Mouse (Mus musculus): ENCODE results near the gene S100a13. TPM values are rescaled to one million over a fixed set of nuclear protein-coding genes. Genes with fewer than 3 reads are reported as not detected.

The S100a13 gene
- polyA plus RNA-seq, 1 experiment from 2014 or later, result 12.1 TPM

DNA sequence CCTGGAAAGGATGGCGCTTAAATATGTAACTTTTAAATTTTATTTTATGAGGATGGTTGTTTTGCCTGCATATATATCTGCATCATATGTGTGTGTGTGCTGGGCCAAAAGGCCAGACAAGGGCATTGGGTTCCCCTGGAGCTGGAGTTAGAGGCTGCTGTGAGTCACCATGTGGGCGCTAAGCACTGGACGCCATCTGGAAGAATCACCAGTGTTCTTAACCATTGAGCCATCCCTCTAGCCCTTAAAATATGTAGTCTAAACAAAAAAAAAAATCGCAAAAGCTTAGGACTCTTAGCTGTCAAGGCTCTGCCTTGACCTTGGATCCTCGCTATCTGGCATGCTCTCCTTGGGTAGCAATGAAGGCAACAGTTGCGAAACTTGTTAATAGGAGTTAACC lies 25.7 kb upstream of the S100a13 start:
- no peaks in the 10 kb centered on the region for H3K9me3 ChIP-seq
- no peak overlapping the region for H3K4me3 ChIP-seq
- peaks cover 56% of the 10 kb centered on the region for H3K36me3 ChIP-seq
- no peak overlapping the region for H3K4me2 ChIP-seq (replicated peaks)
- WGBS, result 92% methylated on average over 6 of the region's 6 CpGs
- H3K4me1 ChIP-seq, result peaks cover 4% of the 10 kb centered on the region
- ATAC-seq (ENCODE audit: low FRiP score, low read depth), result no peak
- no peaks in the 10 kb centered on the region for H3K27me3 ChIP-seq
- no peak overlapping the region for H3K9ac ChIP-seq (replicated peaks)
- H3K27ac ChIP-seq (replicated peaks), result no peak overlapping the region

DNA sequence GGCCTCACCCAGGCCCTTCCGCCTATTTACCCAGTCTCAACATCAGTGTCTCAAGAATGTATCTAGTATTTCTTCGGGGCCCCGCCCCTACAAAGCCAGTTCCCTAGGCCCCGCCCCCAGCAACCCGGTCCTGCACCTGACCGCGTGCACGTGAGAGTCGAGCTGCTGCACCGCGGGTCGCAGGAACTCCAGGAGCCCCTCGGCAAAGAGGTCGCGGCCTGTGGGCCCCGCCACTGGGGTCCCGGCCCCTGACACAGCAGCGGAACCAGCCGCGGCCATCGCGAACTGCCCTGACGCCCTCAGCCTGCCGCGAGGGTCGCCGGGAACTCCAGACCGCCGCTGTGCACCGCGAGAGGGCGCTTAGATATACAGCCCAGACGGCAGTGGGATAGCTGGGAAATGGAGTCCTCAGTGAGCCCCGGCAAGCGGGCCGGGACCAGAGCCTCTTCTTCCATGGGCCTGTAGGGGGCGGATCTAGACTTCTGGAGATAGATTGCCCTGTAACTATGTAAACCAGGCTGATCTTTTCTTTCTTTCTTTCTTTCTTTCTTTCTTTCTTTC lies 23.5 kb upstream of the S100a13 start, which contains the start of gene Snapin:
Gene Snapin, minus strand, starts transcription at position 338 of the 561 bp plus-strand sequence.
- peak; percentile 98 for ATAC-seq (ENCODE audit: low FRiP score, low read depth)
- H3K27me3 ChIP-seq, result no peaks in the 10 kb centered on the region
- peak within 1 kb of the TSS; percentile 77 for H3K9ac ChIP-seq (replicated peaks)
- WGBS, result under 1% methylated on average over 37 of the region's 37 CpGs
- peak within 1 kb of the TSS; percentile 59 for H3K4me2 ChIP-seq (replicated peaks)
- peaks cover 4% of the 10 kb centered on the region for H3K4me1 ChIP-seq
- peak within 1 kb of the TSS; percentile 67 for H3K27ac ChIP-seq (replicated peaks)
- peak within 1 kb of the TSS; percentile 83 for H3K4me3 ChIP-seq
- H3K36me3 ChIP-seq, result peaks cover 44% of the 10 kb centered on the region
- H3K9me3 ChIP-seq, result no peaks in the 10 kb centered on the region

DNA sequence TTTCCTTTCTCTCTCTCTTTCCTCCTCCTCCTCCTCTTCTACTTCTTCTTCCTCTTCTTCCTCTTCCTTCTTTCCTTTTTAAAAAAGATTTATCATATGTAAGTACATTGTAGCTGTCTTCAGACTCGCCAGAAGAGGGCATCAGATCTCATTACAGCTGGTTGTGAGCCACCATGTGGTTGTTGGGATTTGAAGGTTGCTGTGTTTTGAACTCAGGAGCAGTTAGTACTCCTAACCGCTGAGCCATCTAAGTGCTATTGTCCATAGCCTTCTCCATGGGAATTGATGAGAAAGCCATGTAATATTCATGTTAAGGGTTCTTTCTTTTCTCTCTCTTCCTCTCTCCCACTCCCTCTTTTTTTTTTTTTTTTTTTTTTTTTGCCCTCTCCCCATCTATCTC lies 22.9 kb upstream of the S100a13 start:
- Histone ChIP-seq H3K4me2 (replicated peaks) (no peak overlapping the region), H3K4me1 (peaks cover 4% of the 10 kb centered on the region), H3K27ac (replicated peaks) (no peak overlapping the region), H3K9me3 (no peaks in the 10 kb centered on the region), H3K27me3 (no peaks in the 10 kb centered on the region), H3K36me3 (peaks cover 44% of the 10 kb centered on the region), H3K9ac (replicated peaks) (no peak overlapping the region), H3K4me3 (no peak overlapping the region)
- WGBS, result 31% methylated on average over 2 of the region's 2 CpGs
- ATAC-seq (ENCODE audit: low FRiP score, low read depth), result no peak; the same call in 1 of the 2 replicates

DNA sequence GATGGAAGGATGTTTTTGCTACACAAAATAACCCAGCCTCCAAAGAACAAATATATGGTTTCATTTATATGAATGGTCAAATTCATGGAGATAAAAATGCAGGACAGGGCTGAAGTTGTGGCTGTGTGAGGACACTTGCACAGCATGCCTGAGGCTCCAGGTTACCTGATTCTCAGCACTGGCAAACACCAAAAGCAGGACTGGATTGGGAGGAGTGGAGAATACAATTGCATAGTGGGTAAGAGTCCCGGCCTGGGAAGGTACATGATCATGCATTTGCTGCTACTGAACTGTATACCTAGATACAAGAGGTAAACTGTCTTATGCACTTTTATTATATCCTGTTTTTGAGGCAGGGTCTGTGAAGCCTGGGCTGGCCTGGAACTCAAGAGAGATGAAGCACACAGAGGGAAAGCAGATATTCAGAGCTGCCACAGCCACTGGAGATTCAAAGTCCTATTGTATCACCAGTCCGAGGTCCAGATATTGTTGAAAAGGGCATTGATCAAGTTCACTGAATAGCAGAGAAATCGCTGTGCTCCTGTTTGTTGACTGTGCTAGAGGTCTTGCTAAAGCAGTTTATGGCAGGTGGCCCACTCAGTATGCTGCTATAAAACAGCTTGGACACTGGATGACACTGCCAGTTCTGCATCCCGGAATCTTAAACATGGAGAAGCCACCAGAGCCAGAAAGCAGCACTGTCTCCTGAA lies 20.2 kb upstream of the S100a13 start:
- no peak overlapping the region for H3K9ac ChIP-seq (replicated peaks)
- peaks cover 43% of the 10 kb centered on the region for H3K36me3 ChIP-seq
- no peak overlapping the region for H3K4me2 ChIP-seq (replicated peaks)
- peaks cover 4% of the 10 kb centered on the region for H3K4me1 ChIP-seq
- H3K27ac ChIP-seq (replicated peaks), result no peak overlapping the region
- no peaks in the 10 kb centered on the region for H3K27me3 ChIP-seq
- no peak for ATAC-seq (ENCODE audit: low FRiP score, low read depth)
- 70% methylated on average over 4 of the region's 4 CpGs for WGBS
- no peaks in the 10 kb centered on the region for H3K9me3 ChIP-seq
- H3K4me3 ChIP-seq, result no peak overlapping the region

DNA sequence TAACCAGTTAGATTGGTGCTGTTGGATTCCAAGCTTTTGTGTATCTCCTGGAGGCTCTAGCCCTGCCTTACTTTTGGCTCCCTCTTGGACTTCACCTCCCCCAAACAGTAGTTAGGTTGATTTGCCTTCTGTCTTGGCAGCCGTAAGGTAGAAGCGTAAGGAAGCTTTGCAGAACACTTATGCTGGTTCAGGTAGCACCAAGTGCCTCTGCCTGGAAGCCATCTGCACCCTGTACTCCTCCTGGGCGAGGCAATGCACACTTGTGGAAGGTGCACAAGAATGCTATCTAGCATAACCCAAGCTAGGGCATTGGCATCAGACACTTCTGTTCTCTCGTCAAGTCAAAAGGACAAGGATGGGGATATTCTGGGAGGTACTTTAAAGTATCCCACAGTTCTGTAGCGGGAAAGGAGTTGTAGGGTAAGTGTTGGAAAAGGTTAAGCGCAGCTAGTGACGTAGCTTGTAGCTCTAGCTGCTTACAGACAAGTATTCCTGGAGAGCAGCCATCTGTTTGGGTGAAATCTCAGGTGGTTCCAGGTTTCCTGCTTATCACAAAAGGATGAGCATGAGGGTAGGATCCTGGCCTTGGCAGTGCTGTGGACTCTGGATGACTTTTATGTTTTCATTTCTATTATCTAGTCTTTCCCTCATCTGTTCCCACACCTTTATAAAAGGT lies 18.2 kb upstream of the S100a13 start:
- WGBS, result 95% methylated on average over 7 of the region's 7 CpGs
- H3K36me3 ChIP-seq, result peaks cover 54% of the 10 kb centered on the region
- ATAC-seq (ENCODE audit: low FRiP score, low read depth), result no peak
- no peak overlapping the region for H3K4me3 ChIP-seq
- no peak overlapping the region for H3K4me2 ChIP-seq (replicated peaks)
- H3K9ac ChIP-seq (replicated peaks), result no peak overlapping the region
- no peaks in the 10 kb centered on the region for H3K27me3 ChIP-seq
- H3K4me1 ChIP-seq, result no peaks in the 10 kb centered on the region; the same call in 1 of the 2 replicates
- no peak overlapping the region for H3K27ac ChIP-seq (replicated peaks)
- H3K9me3 ChIP-seq, result no peaks in the 10 kb centered on the region

DNA sequence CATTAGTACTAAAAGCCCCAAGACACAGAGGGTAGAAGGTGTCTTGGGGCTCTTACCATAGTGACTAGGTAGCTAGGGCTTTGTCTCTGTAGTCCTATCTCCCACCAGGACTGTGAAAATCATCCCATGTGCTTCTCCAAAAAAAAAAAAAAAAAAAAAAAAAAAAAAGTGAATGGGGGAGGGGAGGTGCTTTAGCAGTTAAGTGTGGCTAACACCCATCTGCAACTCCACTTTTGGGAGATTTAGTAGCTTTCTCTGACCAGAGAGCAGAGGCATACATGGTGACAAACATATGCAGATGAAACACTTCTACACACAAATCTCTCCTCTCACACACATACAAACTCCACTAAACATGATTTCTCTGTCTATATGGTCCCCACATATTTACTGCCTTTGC lies 16.6 kb upstream of the S100a13 start:
- no peak overlapping the region for H3K27ac ChIP-seq (replicated peaks)

DNA sequence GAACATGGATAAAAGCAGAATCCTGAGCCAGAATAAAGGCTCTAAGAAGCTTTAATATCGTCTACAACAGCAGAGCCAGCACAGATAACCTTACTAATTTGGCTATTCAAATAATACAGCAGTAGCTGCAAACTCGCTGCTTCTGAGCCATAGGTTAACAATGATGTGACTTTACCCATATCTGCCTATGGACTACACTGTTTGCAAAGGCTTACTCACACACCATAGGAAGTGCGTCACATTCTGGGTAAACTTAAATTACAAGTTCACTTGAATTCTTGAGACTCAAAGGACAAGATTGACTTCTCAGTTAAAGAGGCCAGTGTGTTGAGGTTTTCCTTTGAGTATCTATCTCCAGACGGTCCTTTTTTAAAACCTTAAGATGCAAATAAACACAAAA lies 10.8 kb upstream of the S100a13 start:
- Histone ChIP-seq H3K9ac (replicated peaks) (no peak overlapping the region), H3K4me1 (peaks cover 14% of the 10 kb centered on the region), H3K27me3 (no peaks in the 10 kb centered on the region), H3K9me3 (no peaks in the 10 kb centered on the region), H3K4me2 (replicated peaks) (no peak overlapping the region), H3K36me3 (peaks cover 85% of the 10 kb centered on the region), H3K4me3 (no peak overlapping the region), H3K27ac (replicated peaks) (no peak overlapping the region)
- 67% methylated on average over 4 of the region's 4 CpGs for WGBS
- ATAC-seq (ENCODE audit: low FRiP score, low read depth), result no peak

More for the DNA sequence above, 16.6 kb upstream of the S100a13 start:
- Histone ChIP-seq H3K27me3 (no peaks in the 10 kb centered on the region), H3K9me3 (no peaks in the 10 kb centered on the region), H3K36me3 (peaks cover 70% of the 10 kb centered on the region), H3K4me1 (no peaks in the 10 kb centered on the region; the same call in 1 of the 2 replicates), H3K4me3 (no peak overlapping the region), H3K9ac (replicated peaks) (no peak overlapping the region), H3K4me2 (replicated peaks) (no peak overlapping the region)
- ATAC-seq (ENCODE audit: low FRiP score, low read depth), result no peak

DNA sequence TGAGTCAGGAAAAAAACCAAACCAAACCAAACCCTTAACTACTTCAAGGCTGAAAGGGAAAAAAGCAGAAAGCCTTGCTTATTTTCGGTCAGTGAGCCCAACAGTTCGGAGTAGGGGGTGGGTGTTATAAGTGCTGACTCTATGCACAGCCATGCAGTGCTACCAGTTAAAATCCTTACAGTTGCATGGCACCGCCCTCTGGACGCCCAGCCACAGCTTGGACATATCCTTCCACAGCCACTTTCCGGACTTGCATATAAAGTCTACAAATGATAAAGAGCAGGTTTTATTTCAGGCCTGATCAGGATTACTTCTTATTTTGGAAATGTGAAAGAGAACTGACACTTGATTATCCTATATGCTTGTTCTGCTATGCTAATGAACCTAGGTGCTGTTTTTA lies 9.0 kb upstream of the S100a13 start:
- no peak overlapping the region for H3K9ac ChIP-seq (replicated peaks)
- H3K27ac ChIP-seq (replicated peaks), result no peak overlapping the region
- no peaks in the 10 kb centered on the region for H3K27me3 ChIP-seq
- no peak overlapping the region for H3K4me2 ChIP-seq (replicated peaks)
- H3K9me3 ChIP-seq, result no peaks in the 10 kb centered on the region
- no peak for ATAC-seq (ENCODE audit: low FRiP score, low read depth)
- peaks cover 67% of the 10 kb centered on the region for H3K36me3 ChIP-seq
- peaks cover 17% of the 10 kb centered on the region for H3K4me1 ChIP-seq
- H3K4me3 ChIP-seq, result no peak overlapping the region
- 94% methylated on average over 5 of the region's 5 CpGs for WGBS

DNA sequence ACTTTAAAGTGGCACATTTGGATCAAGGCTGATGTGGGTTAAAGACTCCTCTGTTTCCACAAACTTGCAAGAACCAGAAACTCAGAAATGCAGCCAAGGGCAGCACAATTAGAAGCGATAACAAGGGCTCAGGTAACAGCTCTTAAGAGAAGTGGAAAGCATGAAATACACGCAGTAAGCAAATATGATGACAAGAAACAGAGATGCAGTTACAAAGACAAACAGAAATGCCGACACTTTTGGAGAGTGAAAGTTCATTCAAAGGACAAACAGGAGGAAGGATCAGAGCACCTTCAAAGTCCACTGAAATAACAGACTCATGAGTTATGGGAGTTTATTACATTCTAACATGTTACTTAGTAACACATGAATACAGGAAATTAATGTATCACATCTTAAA lies 7.9 kb upstream of the S100a13 start:
- H3K9ac ChIP-seq (replicated peaks), result no peak overlapping the region
- H3K4me3 ChIP-seq, result no peak overlapping the region
- H3K4me2 ChIP-seq (replicated peaks), result no peak overlapping the region
- peaks cover 60% of the 10 kb centered on the region for H3K36me3 ChIP-seq
- H3K9me3 ChIP-seq, result no peaks in the 10 kb centered on the region
- 97% methylated on average over 3 of the region's 3 CpGs for WGBS
- no peak overlapping the region for H3K27ac ChIP-seq (replicated peaks)
- H3K27me3 ChIP-seq, result no peaks in the 10 kb centered on the region
- ATAC-seq (ENCODE audit: low FRiP score, low read depth), result no peak
- peaks cover 17% of the 10 kb centered on the region for H3K4me1 ChIP-seq

DNA sequence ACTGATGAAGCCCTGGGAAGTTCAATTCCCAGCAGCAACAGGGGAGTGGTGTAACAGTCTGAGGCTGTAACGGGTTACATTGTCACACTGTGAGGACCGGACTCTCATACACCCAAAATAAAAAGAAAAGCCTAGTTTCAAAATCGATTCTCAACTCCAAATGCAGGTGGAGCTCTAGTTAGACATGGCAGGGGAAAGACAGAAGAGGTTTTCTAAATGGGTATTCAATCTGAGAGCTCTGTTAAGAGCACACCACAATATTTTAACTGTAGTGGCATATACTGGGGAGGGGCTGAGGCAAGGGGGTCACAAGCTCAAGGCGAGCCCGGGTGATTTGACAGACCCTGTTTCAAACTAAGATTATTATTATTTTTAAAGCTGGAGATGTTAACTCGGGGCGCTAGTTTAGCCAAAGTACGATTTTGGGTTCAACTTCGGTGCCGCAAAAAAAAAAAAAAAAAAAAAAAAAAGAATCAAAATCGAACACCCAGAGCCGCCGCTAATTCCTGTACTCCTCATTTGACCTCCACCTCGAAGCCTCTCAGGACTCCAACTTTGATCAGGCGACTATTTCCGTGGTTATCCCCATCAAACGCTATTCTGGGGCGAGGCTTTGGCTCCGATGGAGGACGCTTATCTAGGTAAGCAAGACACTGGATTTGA lies 5.8 kb upstream of the S100a13 start:
- Histone ChIP-seq H3K4me2 (replicated peaks) (peak overlapping the region; percentile 80), H3K27me3 (peaks cover 18% of the 10 kb centered on the region), H3K4me3 (peak overlapping the region; percentile 97), H3K36me3 (peaks cover 41% of the 10 kb centered on the region), H3K9me3 (no peaks in the 10 kb centered on the region), H3K9ac (replicated peaks) (peak overlapping the region; percentile 99), H3K27ac (replicated peaks) (peak overlapping the region; percentile 92), H3K4me1 (peaks cover 17% of the 10 kb centered on the region)
- 4% methylated on average over 20 of the region's 20 CpGs for WGBS
- ATAC-seq (ENCODE audit: low FRiP score, low read depth), result no peak

DNA sequence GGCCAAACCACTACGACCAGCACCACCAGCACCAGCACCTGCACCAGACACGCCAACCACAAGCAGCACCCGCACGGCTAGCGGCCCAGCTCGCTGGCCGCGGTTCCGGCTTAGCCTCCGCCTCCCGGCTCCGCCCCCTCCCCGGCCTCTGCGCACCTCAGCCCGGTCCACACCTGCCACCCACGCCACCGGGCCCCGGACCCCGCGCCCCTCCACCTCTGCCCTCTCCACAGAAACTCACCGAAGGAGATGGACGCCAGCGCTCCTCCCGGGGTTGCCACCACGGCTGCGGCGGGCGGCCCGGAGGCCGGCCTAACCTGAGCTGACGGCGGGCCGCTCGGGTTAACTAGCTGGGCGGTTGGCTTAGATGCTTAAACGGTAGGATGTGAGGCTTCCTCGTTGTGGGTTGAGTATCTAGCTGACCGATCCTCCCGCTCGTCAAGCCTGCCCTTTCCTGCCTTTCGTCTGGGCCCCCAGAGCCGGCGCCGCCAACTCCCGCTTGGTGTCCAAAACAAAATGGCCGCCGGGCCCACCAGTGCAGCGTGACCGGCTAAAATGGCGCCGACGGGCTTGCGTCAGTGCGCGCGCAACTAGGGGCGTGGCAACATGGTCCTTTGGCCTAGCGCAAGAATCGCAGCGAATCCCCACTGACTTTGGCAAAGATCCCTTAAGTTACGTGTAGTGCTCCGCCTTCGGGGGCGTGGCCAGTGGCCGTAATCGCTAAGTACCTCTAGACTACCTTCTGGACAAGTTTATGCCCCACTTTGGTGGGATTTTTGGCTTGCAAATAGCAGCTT lies 5.1 kb upstream of the S100a13 start, which contains the start of gene Chtop:
Gene Chtop, minus strand, starts transcription at position 549 of the 797 bp plus-strand sequence.
- peak; percentile 92 for ATAC-seq (ENCODE audit: low FRiP score, low read depth)
- Histone ChIP-seq H3K4me1 (peaks cover 20% of the 10 kb centered on the region), H3K4me3 (peak within 1 kb of the TSS; percentile 97), H3K9ac (replicated peaks) (peak within 1 kb of the TSS; percentile 99), H3K36me3 (peaks cover 33% of the 10 kb centered on the region), H3K9me3 (no peaks in the 10 kb centered on the region), H3K4me2 (replicated peaks) (peak within 1 kb of the TSS; percentile 80), H3K27me3 (peaks cover 25% of the 10 kb centered on the region), H3K27ac (replicated peaks) (peak within 1 kb of the TSS; percentile 92)
- 0% methylated on average over 63 of the region's 66 CpGs for WGBS

Measured in midbrain, embryonic 12.5 days (tissue).